Mouse (Mus musculus) hindbrain, embryonic 14.5 days (tissue): ENCODE results near the gene Rflna. TPM values are rescaled to one million over a fixed set of nuclear protein-coding genes. Genes with fewer than 3 reads are reported as not detected.

Source experiments
- ATAC-seq: fragments of 200-750 bp; cut with Nextera tagmentation; 2 replicates; pipeline ENCODE4 v1.8.0; 2017; ENCODE audit warnings: moderate number of reproducible peaks, mild to moderate bottlenecking, moderate TSS enrichment, moderate library complexity; ENCODE audit not compliant: low FRiP score
- DNase-seq: peaks from one replicate; pipeline ENCODE4 v3.0.0-alpha.2; 2015; ENCODE audit warnings: low spot score
- H3K27ac ChIP-seq: fragments of 300-500 bp; sonication (generic); 2 replicates; pipeline ENCODE4 v1.5.1; 2014; ENCODE audit warnings: mild to moderate bottlenecking, moderate library complexity
- H3K27me3 ChIP-seq: fragments of 300-500 bp; sonication (generic); 2 replicates; pipeline ENCODE4 v1.6.1; 2014; ENCODE audit warnings: mild to moderate bottlenecking, low read length, mixed read lengths; ENCODE audit not compliant: control insufficient read depth, insufficient read depth
- H3K36me3 ChIP-seq: fragments of 300-500 bp; sonication (generic); replicated peaks from 2 replicates; pipeline ENCODE4 v1.6.1; 2014; ENCODE audit not compliant: control insufficient read depth, insufficient read depth
- H3K4me1 ChIP-seq: fragments of 300-500 bp; sonication (generic); replicated peaks from 2 replicates; pipeline ENCODE4 v1.6.1; 2014; ENCODE audit warnings: antibody characterized with exemption, low read length, mixed read lengths; ENCODE audit not compliant: control insufficient read depth, insufficient read depth
- H3K4me2 ChIP-seq: fragments of 300-500 bp; sonication (generic); replicated peaks from 2 replicates; pipeline ENCODE4 v1.6.1; 2014; ENCODE audit warnings: mild to moderate bottlenecking, moderate library complexity
- H3K4me3 ChIP-seq: fragments of 300-500 bp; sonication (generic); replicated peaks from 2 replicates; pipeline ENCODE4 v1.5.1; 2014; ENCODE audit warnings: mild to moderate bottlenecking, low read length
- H3K9ac ChIP-seq: fragments of 300-500 bp; sonication (generic); 2 replicates; pipeline ENCODE4 v1.6.1; 2014
- H3K9me3 ChIP-seq: fragments of 300-500 bp; sonication (generic); 2 replicates; pipeline ENCODE4 v1.6.1; 2016; ENCODE audit warnings: low read length; ENCODE audit not compliant: control insufficient read depth
- WGBS: fragments of 180-500 bp; shearing (Covaris S2); extraction: QIAGEN DNeasy Blood & Tissue Kit; methylation state at CpG from one replicate; pipeline ENCODE4 v1.1.7; 2014; 5-methylcytosine and 5-hydroxymethylcytosine counted together
- polyA plus RNA-seq: library from polyadenylated mRNA; unstranded; fragments of >200 nt; fragmentation: Nextera tagmentation; extraction: Ambion mirVana; gene quantifications from 2 replicates; pipeline ENCODE4 v1.2.1, GENCODE M21; 2014

The Rflna gene
- polyA plus RNA-seq, 1 experiment from 2014 or later = 6.4 TPM

DNA sequence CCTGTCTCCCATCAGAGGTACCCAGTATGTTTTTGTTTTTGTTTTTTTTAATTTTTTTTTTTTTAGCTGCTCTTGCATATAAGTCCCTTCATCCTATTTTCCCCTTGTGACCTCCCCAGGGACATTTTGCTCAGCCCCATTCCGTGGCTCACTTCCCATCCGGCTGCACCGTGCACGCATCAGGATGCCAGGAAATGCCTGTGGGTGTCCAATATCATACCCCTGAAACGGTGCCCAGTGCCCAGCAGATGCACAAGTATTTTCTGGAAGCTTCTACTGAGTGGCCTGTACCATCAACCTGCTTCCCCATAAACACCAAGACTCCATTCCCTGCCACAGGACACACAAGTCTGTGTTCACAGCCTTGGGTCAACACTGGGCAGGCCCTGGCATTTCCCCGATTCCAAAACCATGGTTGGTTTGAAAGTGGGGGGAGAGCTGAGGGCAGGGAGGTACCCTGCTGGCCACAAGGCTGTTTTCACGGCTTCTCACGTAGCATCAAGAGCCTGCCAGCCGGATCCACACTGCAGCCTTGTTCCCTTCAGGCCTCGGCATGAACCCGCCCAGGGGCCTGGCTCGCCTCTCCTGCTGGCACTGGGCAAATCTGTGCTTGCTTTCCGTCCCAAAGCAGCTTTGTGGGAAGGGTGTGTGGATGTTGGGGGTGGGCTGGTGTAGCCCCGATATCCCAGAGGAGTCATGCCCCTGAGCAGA, 36.2 kb upstream of the Rflna start:
- H3K4me3 ChIP-seq = no peak overlapping the region
- H3K27ac ChIP-seq = no peak overlapping the region
- peak; percentile 37; the same call in 1 of the 2 replicates for ATAC-seq
- WGBS = 62% methylated on average over 14 of the region's 14 CpGs
- H3K9ac ChIP-seq = no peak overlapping the region
- H3K4me2 ChIP-seq = no peak overlapping the region
- H3K36me3 ChIP-seq = no peaks in the 10 kb centered on the region
- peaks cover 11% of the 10 kb centered on the region; the same call in 1 of the 2 replicates for H3K4me1 ChIP-seq
- no peaks in the 10 kb centered on the region for H3K27me3 ChIP-seq
- no peak for DNase-seq
- H3K9me3 ChIP-seq = no peaks in the 10 kb centered on the region

DNA sequence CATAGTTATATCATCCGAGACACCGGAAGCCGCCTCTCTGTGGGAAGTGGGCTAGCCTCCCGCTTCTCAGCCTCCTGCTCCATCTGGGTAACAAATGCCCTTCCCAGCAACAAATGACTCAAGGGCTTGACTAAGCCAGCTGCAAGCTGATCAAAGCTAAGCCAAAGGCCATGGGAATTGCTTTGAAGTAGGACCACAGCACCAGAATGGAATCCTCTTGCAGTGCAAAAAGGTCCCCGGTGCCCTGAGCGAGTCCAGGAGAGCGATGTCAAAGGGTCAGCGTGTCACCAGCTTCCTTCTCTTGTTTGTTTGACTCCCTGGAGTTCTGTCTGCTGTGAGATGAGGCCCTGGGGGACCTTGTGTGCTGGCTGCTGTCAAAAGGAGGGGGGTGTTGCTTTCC, 33.2 kb upstream of the Rflna start:
- H3K4me3 ChIP-seq = no peak overlapping the region
- no peaks in the 10 kb centered on the region; the same call in 1 of the 2 replicates for H3K4me1 ChIP-seq
- no peak overlapping the region for H3K4me2 ChIP-seq
- no peak for ATAC-seq
- H3K9ac ChIP-seq = no peak overlapping the region
- 20% methylated on average over 8 of the region's 8 CpGs for WGBS
- no peaks in the 10 kb centered on the region for H3K27me3 ChIP-seq
- no peak overlapping the region for H3K27ac ChIP-seq
- DNase-seq = no peak
- no peaks in the 10 kb centered on the region for H3K9me3 ChIP-seq
- no peaks in the 10 kb centered on the region for H3K36me3 ChIP-seq

DNA sequence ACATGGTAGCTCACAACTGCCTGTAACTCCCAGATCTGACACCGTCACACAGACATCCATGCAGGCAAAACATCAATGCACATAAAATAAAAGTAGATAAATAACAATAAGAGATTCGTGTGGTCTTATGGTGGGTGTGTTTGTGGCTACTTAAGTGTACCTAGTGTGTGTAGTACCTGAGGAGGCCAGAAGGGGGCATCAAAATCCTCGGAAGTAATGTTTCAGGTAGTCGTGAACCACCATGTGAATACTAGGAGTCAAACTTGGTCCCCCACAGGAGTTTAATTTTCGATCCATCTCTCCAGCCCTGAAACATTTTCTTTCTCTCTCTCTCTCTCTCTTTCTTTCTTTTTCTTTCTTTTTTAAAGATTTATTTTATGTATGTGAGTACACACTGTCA, 16.8 kb upstream of the Rflna start:
- Histone ChIP-seq H3K4me2 (no peak overlapping the region), H3K36me3 (no peaks in the 10 kb centered on the region), H3K27me3 (no peaks in the 10 kb centered on the region), H3K9me3 (0 out of 2 replicates have a peak, but pooled peaks cover 12% of the 10 kb centered on the region), H3K9ac (no peak overlapping the region), H3K27ac (no peak overlapping the region), H3K4me3 (no peak overlapping the region), H3K4me1 (no peaks in the 10 kb centered on the region)
- DNase-seq (no peak), ATAC-seq (no peak)
- WGBS = 82% methylated on average over 5 of the region's 5 CpGs

DNA sequence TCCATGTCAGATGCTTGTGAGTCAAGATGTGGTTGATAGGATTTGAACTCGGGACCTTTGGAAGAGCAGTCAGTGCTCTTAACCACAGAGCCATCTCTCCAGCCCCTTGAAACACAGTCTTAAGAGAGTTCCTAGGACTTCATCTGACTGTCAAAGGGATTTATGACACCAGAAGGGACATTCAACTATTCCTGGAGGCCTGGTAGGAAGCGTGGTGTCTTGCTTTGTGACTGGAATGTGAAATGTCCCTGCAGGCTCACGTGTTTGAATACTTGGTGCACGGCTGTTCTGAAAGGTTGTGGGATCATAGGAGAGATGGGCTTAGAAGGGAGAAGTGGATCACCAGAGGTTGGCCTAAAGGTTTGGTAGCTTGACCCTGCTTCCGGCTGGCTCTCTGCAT, 16.4 kb upstream of the Rflna start:
- no peak for ATAC-seq
- no peak overlapping the region for H3K9ac ChIP-seq

DNA sequence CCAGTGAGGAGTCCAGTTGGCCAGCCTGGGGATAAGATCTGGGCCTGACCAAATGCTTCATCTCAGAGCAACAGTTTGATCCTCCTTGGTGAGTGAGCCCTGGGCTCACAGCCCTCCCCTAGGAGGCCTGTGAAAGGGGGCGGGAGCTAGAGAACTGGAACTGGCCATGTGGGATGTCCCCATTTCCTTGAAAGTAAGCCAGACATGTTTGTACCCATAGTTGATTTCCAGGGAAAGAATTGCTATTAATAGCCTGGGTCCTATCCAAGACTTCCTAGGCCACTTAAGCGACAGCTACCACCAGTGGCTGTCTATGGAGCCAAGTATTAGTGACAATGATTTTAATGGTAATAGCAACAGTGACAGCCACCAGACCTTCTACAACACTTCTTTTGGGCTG, 13.3 kb upstream of the Rflna start:
- Histone ChIP-seq H3K4me1 (no peaks in the 10 kb centered on the region), H3K9me3 (no peaks in the 10 kb centered on the region), H3K9ac (no peak overlapping the region), H3K4me2 (no peak overlapping the region), H3K4me3 (no peak overlapping the region), H3K27ac (no peak overlapping the region), H3K36me3 (no peaks in the 10 kb centered on the region), H3K27me3 (no peaks in the 10 kb centered on the region)
- DNase-seq (no peak), ATAC-seq (no peak)
- 91% methylated on average over 2 of the region's 2 CpGs for WGBS

More for the DNA sequence above, 16.4 kb upstream of the Rflna start:
- WGBS = 91% methylated on average over 5 of the region's 5 CpGs
- H3K4me3 ChIP-seq = no peak overlapping the region
- no peaks in the 10 kb centered on the region for H3K4me1 ChIP-seq
- no peak overlapping the region for H3K4me2 ChIP-seq
- no peak for DNase-seq
- H3K36me3 ChIP-seq = no peaks in the 10 kb centered on the region
- H3K27me3 ChIP-seq = no peaks in the 10 kb centered on the region
- 0 out of 2 replicates have a peak, but pooled peaks cover 12% of the 10 kb centered on the region for H3K9me3 ChIP-seq
- H3K27ac ChIP-seq = no peak overlapping the region

DNA sequence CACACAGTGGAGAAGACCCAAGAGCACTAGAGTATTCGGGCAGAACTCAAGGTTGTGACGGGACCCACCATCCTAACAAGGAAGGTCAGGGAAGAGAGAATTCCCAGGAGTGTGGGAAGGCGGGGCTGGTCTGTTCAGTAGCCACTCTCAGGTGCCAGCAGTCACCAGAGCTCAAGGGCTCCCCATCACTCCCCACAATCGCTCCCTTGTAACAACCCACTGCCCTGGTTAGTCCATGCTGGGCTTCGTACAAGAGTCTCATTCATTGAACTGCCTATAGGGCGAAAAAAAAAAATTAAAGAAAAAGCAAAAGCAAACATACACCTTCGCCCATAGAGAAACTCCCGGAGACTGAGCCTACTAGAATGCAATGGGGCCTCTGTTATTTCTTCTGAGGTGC, 10.7 kb upstream of the Rflna start:
- H3K9me3 ChIP-seq = no peaks in the 10 kb centered on the region
- 80% methylated on average over 8 of the region's 8 CpGs for WGBS
- no peak overlapping the region for H3K27ac ChIP-seq
- ATAC-seq (no peak), DNase-seq (no peak)
- no peak overlapping the region for H3K9ac ChIP-seq
- H3K4me3 ChIP-seq = no peak overlapping the region
- H3K36me3 ChIP-seq = no peaks in the 10 kb centered on the region
- no peaks in the 10 kb centered on the region for H3K4me1 ChIP-seq
- H3K4me2 ChIP-seq = no peak overlapping the region
- no peaks in the 10 kb centered on the region for H3K27me3 ChIP-seq

DNA sequence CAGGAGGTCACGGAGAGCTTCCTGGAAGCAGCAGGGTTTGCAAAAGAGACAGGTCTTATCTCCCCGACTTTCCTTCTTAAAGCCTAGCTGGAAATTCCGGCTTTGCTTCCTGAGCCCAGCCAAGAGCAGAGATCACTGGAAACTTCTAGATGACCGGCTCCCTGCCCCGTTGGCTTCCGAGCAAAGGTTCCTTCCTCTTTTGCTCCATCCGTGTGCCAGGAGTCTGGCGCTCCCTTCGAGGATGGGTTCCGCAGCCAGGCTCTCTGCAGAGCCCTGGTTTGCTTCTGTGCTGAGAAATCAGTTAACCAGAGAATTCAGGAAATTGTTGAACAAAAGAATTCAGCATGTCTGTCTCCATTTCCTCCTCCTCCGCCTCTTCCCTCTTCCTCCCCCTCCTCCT, 10.1 kb upstream of the Rflna start:
- ATAC-seq (no peak), DNase-seq (no peak)
- Histone ChIP-seq H3K4me3 (no peak overlapping the region), H3K4me1 (no peaks in the 10 kb centered on the region), H3K9ac (no peak overlapping the region), H3K36me3 (no peaks in the 10 kb centered on the region), H3K27ac (no peak overlapping the region), H3K4me2 (no peak overlapping the region), H3K9me3 (no peaks in the 10 kb centered on the region), H3K27me3 (no peaks in the 10 kb centered on the region)
- WGBS = 83% methylated on average over 11 of the region's 11 CpGs

DNA sequence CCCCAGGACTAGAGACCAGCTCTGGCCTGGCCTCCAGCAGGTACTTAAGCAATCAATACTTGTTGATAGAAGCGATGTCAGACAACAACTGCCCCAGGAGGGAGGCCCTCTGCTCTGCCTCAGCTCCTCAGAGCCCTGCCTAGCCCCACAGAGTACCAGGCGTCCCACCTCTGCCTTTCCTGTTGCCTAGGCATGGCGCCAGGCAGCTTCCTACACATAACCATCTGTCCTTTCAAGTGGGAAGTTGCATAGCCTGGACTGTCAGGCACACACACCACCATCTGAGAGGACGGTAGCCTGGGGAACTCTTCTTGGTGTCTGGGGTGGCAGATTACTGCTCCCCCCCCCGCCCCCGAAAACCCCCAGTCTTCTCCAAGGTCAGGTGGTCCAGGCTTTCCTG, 6.2 kb upstream of the Rflna start:
- 67% methylated on average over 6 of the region's 6 CpGs for WGBS
- DNase-seq = no peak
- no peaks in the 10 kb centered on the region for H3K4me1 ChIP-seq

DNA sequence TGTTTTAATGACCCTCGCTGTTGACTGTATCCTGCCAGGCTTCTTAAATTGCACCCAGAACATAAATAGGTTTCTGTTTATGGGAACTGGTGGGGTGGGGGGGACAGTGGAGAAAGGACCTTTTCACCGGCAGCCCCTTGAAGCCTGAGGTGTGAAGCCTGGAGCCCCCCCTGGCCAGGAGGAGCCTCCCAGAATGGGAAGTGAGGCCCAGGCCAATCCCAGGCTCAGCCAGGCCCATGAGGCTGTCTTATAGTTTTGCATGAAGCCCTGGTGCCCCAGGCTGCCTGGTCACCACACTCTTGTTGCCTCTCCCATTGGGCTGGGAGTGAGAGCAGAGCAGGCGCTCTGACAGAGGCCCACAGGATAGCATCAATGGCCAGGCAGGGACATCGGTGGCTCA, 5.1 kb upstream of the Rflna start:
- 82% methylated on average over 4 of the region's 4 CpGs for WGBS
- H3K9ac ChIP-seq = no peak overlapping the region
- H3K4me3 ChIP-seq = no peak overlapping the region
- no peak overlapping the region for H3K27ac ChIP-seq
- no peak for ATAC-seq
- H3K27me3 ChIP-seq = no peaks in the 10 kb centered on the region
- H3K4me2 ChIP-seq = no peak overlapping the region
- 0 out of 2 replicates have a peak, but pooled peaks cover 3% of the 10 kb centered on the region for H3K9me3 ChIP-seq
- DNase-seq = no peak
- H3K36me3 ChIP-seq = no peaks in the 10 kb centered on the region
- H3K4me1 ChIP-seq = peaks cover 1% of the 10 kb centered on the region; the same call in 1 of the 2 replicates

More for the DNA sequence above, 6.2 kb upstream of the Rflna start:
- H3K9me3 ChIP-seq = 0 out of 2 replicates have a peak, but pooled peaks cover 3% of the 10 kb centered on the region
- ATAC-seq = no peak
- H3K27me3 ChIP-seq = no peaks in the 10 kb centered on the region
- H3K27ac ChIP-seq = no peak overlapping the region
- no peak overlapping the region for H3K9ac ChIP-seq
- H3K4me2 ChIP-seq = no peak overlapping the region
- no peak overlapping the region for H3K4me3 ChIP-seq
- no peaks in the 10 kb centered on the region for H3K36me3 ChIP-seq
